Mouse (Mus musculus): Measurements from ENCODE around the gene Elf2.

DNA sequence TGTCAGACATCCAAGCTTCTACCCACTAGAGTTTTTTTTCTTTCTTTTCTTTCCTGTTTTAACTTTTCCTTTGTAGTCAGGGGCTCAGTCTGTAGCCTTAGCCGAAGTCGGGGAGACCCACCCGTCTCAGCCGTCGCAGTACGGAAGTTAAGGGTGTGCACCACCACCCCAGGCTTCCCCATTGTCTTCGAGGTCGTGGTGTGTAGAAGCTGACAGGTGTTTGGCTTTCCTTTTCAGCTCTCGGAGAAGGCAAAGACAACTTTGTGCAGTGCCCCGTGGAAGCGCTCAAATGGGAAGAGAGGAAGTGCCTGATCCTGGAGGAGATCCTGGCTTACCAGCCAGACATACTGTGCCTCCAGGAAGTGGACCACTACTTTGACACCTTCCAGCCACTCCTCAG lies 91.0 kb downstream of the Elf2 start:
- TF ChIP-seq POLR2A (IDR thresholded peaks at IDR 0.05; ENCODE audit: control insufficient read depth, low read depth, low read length) (no peak), CTCF (IDR thresholded peaks at IDR 0.05; ENCODE audit: control insufficient read depth, insufficient read depth, insufficient replicate concordance, low read depth, low read length) (no peak)

All from testis, adult 2 months (tissue).